Mouse (Mus musculus) liver, adult 2 months (tissue): ENCODE results near the gene Plpp2. TPM values are rescaled to one million over a fixed set of nuclear protein-coding genes. Genes with fewer than 3 reads are reported as not detected.

Source experiments
- DNase-seq: peaks from one replicate; pipeline ENCODE4 v3.0.0-alpha.2; 2011; ENCODE audit warnings: low read depth, low spot score; ENCODE audit errors: extremely low read depth
- H3K27ac ChIP-seq: fragments of 200-500 bp; replicated peaks from 2 replicates; pipeline ENCODE4 v1.5.1; 2012; ENCODE audit warnings: low read depth, mild to moderate bottlenecking, control low read depth, inconsistent platforms, low read length; ENCODE audit not compliant: insufficient read depth
- H3K27me3 ChIP-seq: fragments of 200-500 bp; 2 replicates; pipeline ENCODE4 v1.6.1; 2012; ENCODE audit warnings: mild to moderate bottlenecking, moderate library complexity, low read length, inconsistent platforms; ENCODE audit not compliant: control insufficient read depth, insufficient read depth
- H3K36me3 ChIP-seq: fragments of 200-500 bp; 2 replicates; pipeline ENCODE4 v1.6.1; 2012; ENCODE audit warnings: low read length, inconsistent platforms; ENCODE audit not compliant: control insufficient read depth, insufficient read depth
- H3K4me1 ChIP-seq: fragments of 200-500 bp; 2 replicates; pipeline ENCODE4 v1.6.1; 2011; ENCODE audit warnings: low read length; ENCODE audit not compliant: control insufficient read depth, insufficient read depth
- H3K4me3 ChIP-seq: fragments of 200-500 bp; 2 replicates; pipeline ENCODE4 v1.5.1; 2011; ENCODE audit warnings: low read depth, mild to moderate bottlenecking, control low read depth, low read length, moderate library complexity; ENCODE audit not compliant: insufficient read depth
- H3K79me2 ChIP-seq: fragments of 200-500 bp; 2 replicates; pipeline ENCODE4 v1.6.1; 2012; ENCODE audit warnings: inconsistent platforms, mild to moderate bottlenecking, low read length, moderate library complexity; ENCODE audit not compliant: control insufficient read depth, insufficient read depth
- H3K9ac ChIP-seq: fragments of 200-500 bp; 2 replicates; pipeline ENCODE4 v1.6.1; 2012; ENCODE audit warnings: low read depth, mild to moderate bottlenecking, control low read depth, inconsistent platforms, low read length
- CTCF ChIP-seq: fragments of 200-500 bp; IDR thresholded peaks from 2 replicates; pipeline ENCODE4 v1.5.1; 2011; ENCODE audit warnings: low read depth, low read length, control low read depth
- POLR2A ChIP-seq: fragments of 200-500 bp; IDR thresholded peaks from 2 replicates; pipeline ENCODE4 v1.6.1; 2011; ENCODE audit warnings: low read length, control low read depth; ENCODE audit not compliant: insufficient read depth; ENCODE audit errors: extremely low read depth
- WGBS: fragments of 180-500 bp; shearing (Covaris S2); methylation state at CpG from one replicate; pipeline ENCODE4 v1.1.7; 2018; 5-methylcytosine and 5-hydroxymethylcytosine counted together
- polyA plus RNA-seq: library from polyadenylated mRNA; depleted of rRNA; stranded (reverse); fragments of >200 nt; gene quantifications from 2 replicates; pipeline ENCODE4 v1.2.3, GENCODE M21; 2012; rRNA removed
- total RNA-seq: library from RNA; depleted of rRNA; stranded (reverse); fragments of >200 nt; gene quantifications from 2 replicates; pipeline ENCODE4 v1.2.3, GENCODE M21; 2014; rRNA removed

The Plpp2 gene
- total and polyA plus RNA-seq, 2 experiments = 16.2 to 33.7 TPM

- Histone ChIP-seq H3K36me3 (no peaks in the 10 kb centered on the region), H3K4me3 (no peak overlapping the region), H3K27me3 (no peaks in the 10 kb centered on the region), H3K79me2 (no peaks in the 10 kb centered on the region), H3K9ac (no peak overlapping the region), H3K27ac (no peak overlapping the region), H3K4me1 (no peaks in the 10 kb centered on the region)
- no peak for TF ChIP-seq POLR2A
- TF ChIP-seq CTCF = no peak
- 44% methylated on average over 2 of the region's 2 CpGs for WGBS
- no peak for DNase-seq
These were observed 36.8 kb downstream of the Plpp2 start for GRCm38 (mm10) chr10:79496701-79497288.

DNA sequence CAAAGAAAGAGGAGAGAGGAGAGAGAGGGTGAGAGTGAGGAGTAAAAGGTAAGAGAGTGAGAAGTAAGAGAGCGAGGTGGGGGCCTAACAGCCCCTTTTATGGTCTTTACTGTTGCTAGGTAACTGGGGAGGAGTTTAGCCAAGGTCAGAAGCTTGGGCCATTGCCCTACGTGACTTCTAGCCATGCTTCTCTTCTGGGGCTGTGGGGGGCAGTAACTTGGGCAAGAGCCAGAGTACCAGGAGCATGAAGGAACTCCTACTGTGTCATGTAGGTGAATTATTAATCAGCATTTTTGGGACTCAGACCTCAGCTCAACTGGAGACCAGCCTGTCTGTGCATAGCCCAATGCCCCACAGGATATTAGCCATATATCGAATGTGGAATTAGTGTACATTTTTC, 37.7 kb downstream of the Plpp2 start:
- TF ChIP-seq POLR2A (no peak), CTCF (no peak)
- Histone ChIP-seq H3K4me1 (no peaks in the 10 kb centered on the region), H3K27ac (no peak overlapping the region), H3K27me3 (no peaks in the 10 kb centered on the region), H3K36me3 (no peaks in the 10 kb centered on the region), H3K79me2 (no peaks in the 10 kb centered on the region), H3K4me3 (no peak overlapping the region), H3K9ac (no peak overlapping the region)
- no peak for DNase-seq
- 69% methylated on average over 3 of the region's 3 CpGs for WGBS

Other genes starting within 250 kb of the Plpp2 start
- gene Vmn2r82, start 177.3 kb downstream of the Plpp2 start, total RNA-seq = not detected in 2 replicates
- not detected in 2 replicates for gene Vmn2r82, start 177.3 kb downstream of the Plpp2 start, polyA plus RNA-seq
- not detected in 2 replicates for gene Vmn2r83, start 65.1 kb downstream of the Plpp2 start, total RNA-seq
- gene Vmn2r83, start 65.1 kb downstream of the Plpp2 start, polyA plus RNA-seq = not detected in 2 replicates
- gene Mier2, start 21.4 kb upstream of the Plpp2 start, total RNA-seq = 5.9 and 8.2 TPM in 2 replicates
- gene Mier2, start 21.4 kb upstream of the Plpp2 start, polyA plus RNA-seq = 22.2 and 35.3 TPM in 2 replicates
- not detected in 2 replicates for gene Theg, start 53.5 kb upstream of the Plpp2 start, total RNA-seq
- gene Theg, start 53.5 kb upstream of the Plpp2 start, polyA plus RNA-seq = not detected in 2 replicates
- gene C2cd4c, start 80.2 kb upstream of the Plpp2 start, total RNA-seq = not detected in 2 replicates
- 0.06 and 0.10 TPM in 2 replicates for gene C2cd4c, start 80.2 kb upstream of the Plpp2 start, polyA plus RNA-seq
- gene Shc2, start 104.1 kb upstream of the Plpp2 start, total RNA-seq = 0.07 and 0.09 TPM in 2 replicates
- gene Shc2, start 104.1 kb upstream of the Plpp2 start, polyA plus RNA-seq = 0.07 and 0.10 TPM in 2 replicates
- gene Odf3l2, start 111.9 kb upstream of the Plpp2 start, total RNA-seq = not detected in 2 replicates
- gene Odf3l2, start 111.9 kb upstream of the Plpp2 start, polyA plus RNA-seq = not detected in 2 replicates
- gene Madcam1, start 130.8 kb upstream of the Plpp2 start, total RNA-seq = 0.60 TPM in 1 of 2 replicates, not detected in the other
- not detected in 2 replicates for gene Madcam1, start 130.8 kb upstream of the Plpp2 start, polyA plus RNA-seq
- gene Tpgs1, start 135.6 kb upstream of the Plpp2 start, total RNA-seq = 18.2 and 24.4 TPM in 2 replicates
- 48.5 and 58.9 TPM in 2 replicates for gene Tpgs1, start 135.6 kb upstream of the Plpp2 start, polyA plus RNA-seq
- 82.1 and 91.1 TPM in 2 replicates for gene Cdc34, start 148.4 kb upstream of the Plpp2 start, total RNA-seq
- gene Cdc34, start 148.4 kb upstream of the Plpp2 start, polyA plus RNA-seq = 215 and 222 TPM in 2 replicates
- gene Gzmm, start 155.2 kb upstream of the Plpp2 start, total RNA-seq = 0.09 and 0.34 TPM in 2 replicates
- 0.09 and 0.37 TPM in 2 replicates for gene Gzmm, start 155.2 kb upstream of the Plpp2 start, polyA plus RNA-seq
- 652 and 839 TPM in 2 replicates for gene Bsg, start 170.7 kb upstream of the Plpp2 start, total RNA-seq
- gene Bsg, start 170.7 kb upstream of the Plpp2 start, polyA plus RNA-seq = 523 and 643 TPM in 2 replicates
- 0.09 and 0.13 TPM in 2 replicates for gene Hcn2, start 182.8 kb upstream of the Plpp2 start, total RNA-seq
- 0.45 and 0.67 TPM in 2 replicates for gene Hcn2, start 182.8 kb upstream of the Plpp2 start, polyA plus RNA-seq
- gene Polrmt, start 212.8 kb upstream of the Plpp2 start, total RNA-seq = 7.7 and 12.8 TPM in 2 replicates
- 32.7 and 42.4 TPM in 2 replicates for gene Polrmt, start 212.8 kb upstream of the Plpp2 start, polyA plus RNA-seq
- gene Fgf22, start 221.3 kb upstream of the Plpp2 start, total RNA-seq = not detected in 2 replicates
- not detected in 2 replicates for gene Fgf22, start 221.3 kb upstream of the Plpp2 start, polyA plus RNA-seq
- 7.6 and 11.7 TPM in 2 replicates for gene Rnf126, start 233.2 kb upstream of the Plpp2 start, total RNA-seq
- 65.1 and 70.6 TPM in 2 replicates for gene Rnf126, start 233.2 kb upstream of the Plpp2 start, polyA plus RNA-seq
- 0.09 and 0.27 TPM in 2 replicates for gene Fstl3, start 243.5 kb upstream of the Plpp2 start, total RNA-seq
- gene Fstl3, start 243.5 kb upstream of the Plpp2 start, polyA plus RNA-seq = 0.18 and 0.60 TPM in 2 replicates